Mouse (Mus musculus) MEL-GATA-1-ER (cell line): ENCODE data around the gene Usp33.
A peak's percentile ranks its signal among the peaks of the same experiment; 100 is the strongest.

Experiments
- DNase-seq: peaks from one replicate; pipeline ENCODE4 v3.0.0-alpha.2; 2012; ENCODE audit warnings: low read depth; ENCODE audit errors: extremely low read depth

The Usp33 gene

GRCm38 (mm10) chr3:152400441-152400840 is 54.2 kb downstream of the Usp33 start:
- no peak for DNase-seq

- no peak for DNase-seq
Measured at GRCm38 (mm10) chr3:152400875-152401274, 54.6 kb downstream of the Usp33 start.

- no peak for DNase-seq
Measured at GRCm38 (mm10) chr3:152401964-152402670, 55.8 kb downstream of the Usp33 start.

GRCm38 (mm10) chr3:152402671-152403066 is 56.4 kb downstream of the Usp33 start:
- DNase-seq = no peak

- DNase-seq = no peak
Measured at GRCm38 (mm10) chr3:152403827-152404226, 57.5 kb downstream of the Usp33 start.

- DNase-seq = no peak
Measured at GRCm38 (mm10) chr3:152405420-152405819, 59.1 kb downstream of the Usp33 start.

GRCm38 (mm10) chr3:152405978-152406640 is 59.8 kb downstream of the Usp33 start:
- DNase-seq = peak; percentile 86

- no peak for DNase-seq
Measured at GRCm38 (mm10) chr3:152410980-152411551, 64.8 kb downstream of the Usp33 start.

GRCm38 (mm10) chr3:152412362-152412761 is 66.1 kb downstream of the Usp33 start:
- DNase-seq = no peak

- no peak for DNase-seq
Measured at GRCm38 (mm10) chr3:152428925-152429324, 82.6 kb downstream of the Usp33 start.

- DNase-seq = no peak
Measured at GRCm38 (mm10) chr3:152432677-152433076, 86.4 kb downstream of the Usp33 start.

GRCm38 (mm10) chr3:152435590-152435989 is 89.3 kb downstream of the Usp33 start:
- DNase-seq = no peak

GRCm38 (mm10) chr3:152438068-152438467 is 91.8 kb downstream of the Usp33 start:
- no peak for DNase-seq

- no peak for DNase-seq
Measured at GRCm38 (mm10) chr3:152442795-152443194, 96.5 kb downstream of the Usp33 start.
